Mouse (Mus musculus) urinary bladder, postnatal 4 days (tissue): Measurements from ENCODE around the gene Ccdc86.

ENCODE experiments used
- DNase-seq, 2 experiments: peaks; one replicate each; pipeline ENCODE4 v3.0.0; 2021 to 2022; ENCODE audit warnings: low spot score in 2 of 2

Gene Ccdc86

DNA sequence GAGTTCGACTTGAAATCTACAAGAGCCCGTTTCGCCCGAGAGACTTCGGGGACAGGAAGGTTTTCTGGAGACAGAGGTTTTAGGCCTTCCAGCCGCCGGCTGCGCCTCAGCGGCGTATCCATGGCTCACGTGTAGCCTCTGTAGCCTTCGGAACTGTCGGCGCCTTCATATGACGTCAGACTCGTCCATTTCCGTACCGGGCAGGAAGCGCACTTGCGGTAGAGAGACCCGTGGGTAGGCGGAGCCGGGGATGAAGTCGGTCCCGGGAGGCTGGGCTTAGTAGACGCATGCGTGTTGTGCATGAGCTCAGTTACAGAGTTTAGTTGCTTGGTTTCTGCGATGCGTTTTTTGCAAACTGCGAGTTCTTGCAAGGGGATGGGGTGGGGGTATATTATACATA is at the start of gene Ccdc86:
TSS of gene Ccdc86 (minus strand) at position 155 of the 400 bp plus-strand sequence.
- DNase-seq, result peak; percentile 89 to 97

DNA sequence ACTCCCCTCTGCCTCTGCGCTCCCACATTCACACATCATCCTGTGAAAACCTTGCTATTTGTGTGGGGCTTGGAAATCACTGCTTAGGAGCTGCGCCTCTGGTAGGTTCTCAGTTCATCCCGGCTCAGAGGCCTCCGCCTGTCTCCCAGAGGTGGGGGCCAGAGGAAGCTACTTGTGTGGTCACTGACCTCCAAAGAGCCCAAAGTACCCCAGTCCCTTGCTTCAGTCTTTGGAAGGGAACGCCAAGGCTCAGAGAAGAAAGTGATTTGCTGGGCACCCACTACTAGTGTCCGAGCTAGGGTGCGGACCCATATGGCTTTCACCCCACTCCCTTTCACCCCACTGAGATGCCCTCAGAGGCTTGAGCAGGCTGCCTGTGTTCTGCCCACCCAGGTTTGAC is 44.1 kb upstream of the Ccdc86 start, which contains the start of gene Ms4a15:
TSS of gene Ms4a15 (minus strand) at position 101 of the 400 bp plus-strand sequence.
- no peak for DNase-seq

DNA sequence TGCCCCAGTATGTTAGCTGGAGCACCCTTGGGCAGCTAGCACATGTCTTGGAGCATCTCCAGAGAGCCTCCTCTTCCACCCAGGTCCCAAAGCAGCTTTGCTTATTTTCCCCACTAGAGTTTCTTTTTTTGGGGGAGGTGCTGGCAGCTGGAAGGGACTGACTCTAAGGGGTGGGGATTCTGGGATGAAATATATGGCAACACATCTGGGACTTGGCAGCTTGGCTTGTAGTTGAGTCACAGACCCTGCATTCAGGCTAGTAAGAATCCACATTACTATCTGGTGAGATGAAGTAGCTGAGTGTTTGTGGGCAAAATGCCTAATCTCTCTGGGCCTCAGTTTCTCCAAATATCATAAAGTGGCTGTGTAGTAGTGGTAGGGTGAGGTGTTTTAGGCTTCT is 42.8 kb upstream of the Ccdc86 start:
- DNase-seq, result no peak

DNA sequence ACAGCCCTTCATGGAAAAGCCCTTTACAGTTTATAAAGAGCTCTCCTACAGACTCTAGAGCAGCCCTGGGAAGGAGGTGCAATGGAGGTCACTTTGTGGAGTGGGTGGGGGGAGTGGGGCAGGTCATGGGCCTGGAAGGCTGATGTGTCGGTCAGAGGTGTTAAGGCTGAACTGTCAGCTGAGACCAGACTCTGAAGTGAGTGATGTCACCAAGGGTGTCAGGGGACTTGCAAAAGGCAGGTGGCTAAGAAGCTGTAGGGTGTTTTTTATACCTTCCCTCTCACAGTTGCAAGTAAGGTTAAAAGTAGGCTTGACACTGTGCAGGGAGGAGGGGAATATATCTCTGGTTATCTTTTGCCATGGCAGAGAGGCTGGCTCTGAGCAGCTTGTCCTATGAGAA is 41.7 kb upstream of the Ccdc86 start:
- no peak for DNase-seq

DNA sequence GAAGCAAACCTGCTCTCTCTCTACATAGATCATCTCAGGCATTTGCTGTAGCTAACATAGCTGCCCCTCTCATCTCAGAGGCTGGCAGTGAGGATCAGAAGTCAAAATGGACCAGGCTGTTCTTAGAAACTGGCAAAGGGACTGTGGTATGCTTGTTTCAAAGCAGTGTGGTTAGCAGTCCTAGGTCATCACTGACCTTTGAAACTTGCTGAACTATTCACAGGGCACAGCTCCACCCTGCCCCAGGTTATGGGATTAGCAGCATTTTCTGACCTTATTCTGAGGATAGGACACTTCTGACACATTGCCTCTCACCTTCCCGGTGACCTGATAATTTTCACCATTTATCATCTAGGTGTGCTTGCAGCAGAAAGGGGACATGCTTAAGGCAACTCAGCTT is 39.5 kb upstream of the Ccdc86 start:
- no peak for DNase-seq

DNA sequence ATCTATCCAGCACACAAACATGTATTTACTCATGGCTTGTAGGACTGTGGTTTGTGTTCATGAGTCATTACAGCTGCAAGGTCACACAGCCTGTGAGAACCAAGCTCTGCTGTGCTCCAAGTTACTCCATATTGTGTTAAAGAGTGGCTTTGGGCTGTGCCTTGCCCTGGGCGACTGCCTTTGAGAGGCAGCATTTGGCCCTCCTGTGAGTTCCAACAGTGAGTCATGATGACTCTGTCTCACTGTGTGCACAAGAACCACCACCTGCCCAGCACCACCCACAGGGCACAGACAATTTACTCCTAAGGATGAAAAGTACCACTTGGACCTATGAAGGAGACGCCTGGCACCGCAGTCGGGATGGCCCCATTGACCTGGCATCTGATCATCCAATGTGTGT is 36.8 kb upstream of the Ccdc86 start:
- no peak for DNase-seq

DNA sequence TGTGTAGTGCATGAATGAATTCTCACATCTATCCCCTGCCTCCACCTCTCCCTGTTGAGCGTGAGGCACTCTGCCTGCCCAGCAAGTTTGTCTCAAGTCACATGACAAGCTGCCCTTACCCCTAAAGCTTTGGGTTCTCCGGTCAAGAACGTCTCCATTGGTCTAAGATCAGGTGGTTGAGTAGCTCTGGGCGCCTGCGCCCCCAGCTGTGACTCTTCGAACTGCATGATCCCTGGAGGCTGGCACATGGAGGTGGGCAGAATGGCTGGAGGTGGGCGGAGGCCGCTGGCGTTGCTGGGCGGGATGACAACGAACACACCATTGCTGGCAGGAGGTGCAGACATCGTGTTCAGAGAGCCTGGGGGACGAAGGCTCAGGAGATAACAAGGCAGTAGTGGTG is 35.5 kb upstream of the Ccdc86 start:
- DNase-seq, result no peak

DNA sequence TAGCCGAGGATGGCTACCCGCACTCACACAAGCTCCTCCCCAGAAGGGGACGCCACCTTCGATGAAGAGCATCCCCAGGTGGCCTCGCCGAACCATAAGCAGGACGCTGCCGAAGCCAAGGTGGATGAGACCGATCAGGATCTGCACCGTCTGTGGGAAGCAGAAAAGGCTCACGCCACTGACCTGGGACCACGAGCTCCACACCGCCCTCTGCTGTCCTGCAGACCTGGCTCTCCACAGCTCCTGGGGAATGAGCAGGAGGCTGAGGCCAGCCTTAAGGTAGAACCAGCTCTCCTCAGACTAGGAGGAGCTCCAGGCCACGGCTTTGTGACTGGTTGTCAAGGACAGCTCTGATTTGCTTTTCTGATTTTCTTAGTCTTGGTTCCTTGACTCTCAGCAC is 34.1 kb upstream of the Ccdc86 start:
- no peak for DNase-seq

DNA sequence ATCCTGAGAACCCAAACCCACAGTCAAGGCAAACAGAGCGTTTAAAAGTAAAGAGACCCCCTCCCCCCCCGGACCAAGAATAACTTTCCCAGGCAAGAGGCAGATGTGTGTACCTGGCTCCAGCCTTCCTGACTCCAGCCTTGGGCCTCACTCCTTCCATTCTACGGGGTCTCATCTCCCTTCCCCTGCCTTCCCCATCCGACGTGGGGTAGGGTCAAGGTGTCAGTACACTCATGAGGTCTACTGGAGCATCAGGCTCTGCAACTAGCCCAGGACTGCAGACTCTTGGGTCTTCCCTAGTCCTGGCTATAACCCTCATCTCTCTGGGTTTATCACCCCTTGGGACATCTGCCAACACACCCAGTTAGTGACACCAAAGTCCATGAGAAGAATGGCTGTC is 31.1 kb upstream of the Ccdc86 start:
- DNase-seq, result no peak

DNA sequence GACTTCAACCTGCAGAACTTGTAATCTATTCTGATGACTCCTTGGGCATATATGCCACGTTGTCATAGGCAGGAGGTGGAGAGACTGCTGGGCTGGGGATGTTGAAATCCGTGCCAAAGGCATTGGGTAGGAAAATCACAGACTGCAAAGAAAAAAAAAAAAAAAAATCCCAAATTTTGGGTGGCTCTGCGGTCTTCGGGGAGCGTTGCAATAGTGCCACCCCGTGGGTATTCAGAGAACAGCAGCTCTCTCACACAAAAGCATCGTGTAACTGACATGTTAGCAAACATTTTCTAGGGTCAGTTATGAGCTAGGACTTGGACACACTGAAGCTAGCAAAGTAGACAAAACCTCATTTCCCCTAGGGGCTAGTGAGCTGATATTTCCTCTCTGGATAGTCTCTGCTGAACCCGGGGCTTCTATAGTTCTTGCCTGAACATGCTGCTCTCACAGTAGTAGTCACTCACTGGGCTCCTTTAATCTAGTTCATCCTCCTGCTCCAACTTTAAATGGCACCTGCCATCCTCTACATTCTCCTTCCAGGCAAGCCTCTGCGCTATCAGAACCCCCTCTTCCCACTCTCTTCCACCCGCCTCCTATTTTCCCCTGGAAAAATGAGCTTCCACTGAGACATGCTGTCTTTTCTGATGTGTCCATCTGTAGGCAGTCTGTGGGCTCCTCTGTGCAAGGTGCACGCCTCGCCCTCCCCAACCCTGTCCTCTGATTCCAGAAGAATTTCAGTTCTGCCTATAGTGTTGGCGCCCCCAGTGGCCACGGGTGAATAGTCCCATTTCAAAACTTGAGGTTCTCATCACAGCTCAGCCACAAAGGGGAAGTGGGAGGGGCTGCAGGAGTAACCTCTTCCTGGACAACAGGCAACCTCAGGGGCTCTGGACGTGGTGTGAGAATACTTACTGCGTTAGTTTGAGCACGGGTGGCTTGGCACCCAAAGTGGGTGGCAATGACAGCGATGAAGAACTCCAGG is 30.4 kb upstream of the Ccdc86 start:
- peak; percentile 71 to 86 for DNase-seq

DNA sequence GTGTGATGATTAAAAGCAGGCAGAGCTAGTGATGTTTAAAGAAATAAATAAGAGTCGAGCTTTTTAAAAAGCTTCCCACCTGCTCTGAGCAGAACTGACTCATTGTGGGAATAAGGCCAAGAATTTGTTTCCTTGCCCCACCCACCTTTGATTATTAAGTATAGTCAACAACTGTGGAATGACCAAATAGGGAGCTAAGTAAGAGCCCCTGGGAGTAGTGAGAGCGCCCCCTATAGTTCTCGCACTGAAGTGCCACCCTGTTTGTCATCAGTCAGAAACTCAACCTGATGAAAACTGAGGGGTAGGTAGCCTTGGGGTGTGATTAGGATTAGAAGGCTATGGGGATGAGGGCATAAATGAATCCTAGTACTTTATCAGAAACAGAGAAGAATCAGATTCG is 27.3 kb upstream of the Ccdc86 start:
- no peak for DNase-seq

DNA sequence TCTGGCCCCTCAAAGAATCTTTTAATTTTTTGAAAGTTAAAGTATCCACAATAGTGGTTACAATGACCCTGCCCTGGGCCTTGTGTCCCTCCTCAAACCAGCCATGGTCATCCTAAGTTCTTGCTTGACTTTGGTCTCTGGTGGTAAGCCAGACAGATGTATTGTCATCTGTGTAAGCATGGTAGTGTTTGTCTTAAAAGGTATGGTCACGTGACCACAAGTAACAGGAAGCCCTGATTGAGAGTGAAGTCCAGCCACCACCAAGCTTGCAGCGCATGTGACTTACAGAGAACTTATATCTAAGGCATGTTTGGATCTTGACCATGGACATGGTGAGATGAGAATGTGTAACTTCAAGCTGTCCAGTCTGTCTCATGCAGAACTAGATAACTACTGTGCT is 26.1 kb upstream of the Ccdc86 start:
- no peak for DNase-seq

DNA sequence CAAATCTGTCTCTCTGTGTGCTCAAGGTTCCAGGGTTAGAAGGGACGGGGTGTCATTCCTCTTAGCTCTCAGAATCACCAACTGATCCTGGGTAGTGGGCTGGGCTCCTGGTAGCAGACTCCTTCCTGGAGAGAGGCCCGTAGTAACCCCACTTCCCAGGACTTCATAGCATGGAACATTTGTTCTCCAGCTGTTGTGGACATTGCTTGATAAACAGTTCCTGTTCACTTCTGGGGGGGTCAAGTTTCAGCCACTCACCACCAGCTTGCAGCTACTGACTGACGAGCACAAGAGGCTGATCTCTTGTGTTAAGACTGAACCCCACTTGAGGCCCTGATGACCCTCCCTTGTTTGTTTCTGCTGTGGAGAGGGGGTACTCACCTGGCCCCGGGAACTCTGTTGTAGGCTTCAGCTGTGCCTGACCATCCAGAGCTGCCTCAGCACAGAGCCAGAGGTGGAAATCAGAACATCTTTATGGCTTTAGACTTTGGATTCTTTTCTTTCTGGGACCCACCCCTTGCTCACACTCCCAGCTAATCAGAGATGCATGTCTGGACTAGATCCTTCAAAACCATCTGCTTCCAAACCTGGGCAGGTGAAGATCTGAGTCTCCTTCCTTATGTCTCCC is 25.3 kb upstream of the Ccdc86 start, which contains the start of gene Ms4a10:
TSS of gene Ms4a10 (minus strand) at position 433 of the 628 bp plus-strand sequence.
- no peak for DNase-seq

DNA sequence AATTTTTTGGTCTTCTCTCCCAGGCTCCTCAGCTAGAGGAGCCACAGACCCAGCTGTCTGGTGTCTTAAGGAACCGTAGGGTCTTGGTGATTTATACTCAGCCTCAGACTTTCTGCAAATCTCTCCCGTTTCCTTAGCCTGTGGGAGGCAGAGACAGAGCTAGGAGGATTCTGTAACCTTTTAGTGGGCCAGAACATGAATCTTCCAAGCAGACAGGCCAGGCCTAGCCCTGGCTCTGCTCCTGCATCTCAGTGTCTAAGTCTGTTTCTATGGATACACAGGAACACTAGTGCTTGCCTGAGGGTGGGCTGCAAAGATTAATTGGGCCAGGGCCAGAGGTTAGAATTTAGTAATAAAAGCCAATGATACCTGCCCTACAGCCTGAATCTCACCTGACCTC is 24.1 kb upstream of the Ccdc86 start:
- DNase-seq, result no peak

DNA sequence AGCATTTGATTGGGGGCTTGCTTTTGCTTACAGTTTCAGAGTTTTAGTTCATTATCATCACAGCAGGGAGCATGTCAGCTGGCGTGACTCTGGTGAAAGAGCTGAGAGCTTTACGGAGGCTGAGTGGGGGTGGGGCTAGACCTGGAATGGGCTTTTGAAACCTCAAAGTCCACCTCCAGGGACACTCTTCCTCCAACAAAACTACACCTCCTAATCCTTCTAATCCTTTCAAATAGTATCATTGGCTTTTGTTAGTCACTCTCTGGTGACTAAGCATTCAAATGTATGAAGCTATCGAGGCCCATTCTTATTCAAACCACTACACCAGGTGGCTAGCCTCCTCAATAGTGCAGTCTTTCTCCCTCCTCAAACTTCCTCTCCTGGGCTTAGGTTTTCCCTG is 23.6 kb upstream of the Ccdc86 start:
- no peak for DNase-seq

DNA sequence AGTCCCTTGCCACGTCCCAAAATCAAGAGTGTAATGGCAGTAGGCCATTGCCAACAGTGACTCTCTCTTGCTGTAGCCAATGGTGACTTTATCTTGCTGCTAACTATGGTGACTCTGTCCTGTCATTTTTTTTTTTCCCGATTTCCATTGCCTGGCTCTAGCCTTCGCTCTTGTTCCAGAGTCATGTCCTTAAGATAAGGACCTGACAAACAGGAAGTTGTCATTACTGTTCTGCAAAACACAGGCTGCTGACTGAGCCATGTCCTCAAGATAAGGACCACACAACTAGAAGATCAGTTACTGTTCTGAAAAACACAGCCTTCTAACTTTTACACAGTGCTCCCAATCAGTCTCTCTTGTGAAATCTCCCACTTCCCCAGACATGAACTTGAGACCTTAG is 21.4 kb upstream of the Ccdc86 start:
- DNase-seq, result no peak

DNA sequence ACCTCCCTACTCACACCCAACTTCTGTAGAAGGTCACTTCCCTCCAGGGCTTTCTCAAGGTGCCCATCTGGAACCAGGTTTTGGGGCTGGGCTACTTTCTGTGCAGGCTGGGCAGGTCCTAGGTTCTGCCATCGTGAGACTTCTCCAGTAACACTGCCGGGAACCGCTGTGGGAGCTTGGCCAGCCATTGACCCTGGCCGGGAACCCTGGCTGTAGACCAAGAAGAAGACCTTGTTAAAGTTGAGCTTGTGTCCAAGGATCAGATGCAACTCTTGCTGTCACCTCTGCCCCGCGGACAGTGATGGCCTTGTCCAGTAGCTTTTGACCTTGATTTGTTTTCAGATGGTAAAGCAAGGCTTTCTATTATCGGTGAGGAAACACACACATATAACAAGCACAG is 19.5 kb upstream of the Ccdc86 start:
- no peak for DNase-seq

DNA sequence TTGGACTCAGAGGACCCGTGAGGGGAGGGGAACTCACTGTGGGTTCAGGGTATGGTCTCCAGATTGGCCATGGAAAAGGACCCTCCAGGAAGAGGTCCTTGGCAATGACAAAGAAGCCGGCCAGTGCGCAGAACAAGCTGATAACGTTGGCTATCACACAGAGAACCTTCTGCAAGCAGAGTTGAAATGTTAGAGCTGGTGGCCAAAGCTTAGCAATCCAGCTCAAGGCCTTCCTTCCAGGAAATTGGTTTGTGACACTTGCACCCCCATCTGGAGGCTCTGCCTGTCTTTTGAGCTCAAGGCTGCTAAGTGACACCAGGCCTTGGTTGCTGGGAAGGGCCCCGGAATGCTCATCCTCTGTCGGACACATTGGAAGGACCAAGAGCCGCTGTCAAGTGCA is 16.7 kb upstream of the Ccdc86 start:
- peak in 1 of 2 experiments; percentile 30 for DNase-seq

DNA sequence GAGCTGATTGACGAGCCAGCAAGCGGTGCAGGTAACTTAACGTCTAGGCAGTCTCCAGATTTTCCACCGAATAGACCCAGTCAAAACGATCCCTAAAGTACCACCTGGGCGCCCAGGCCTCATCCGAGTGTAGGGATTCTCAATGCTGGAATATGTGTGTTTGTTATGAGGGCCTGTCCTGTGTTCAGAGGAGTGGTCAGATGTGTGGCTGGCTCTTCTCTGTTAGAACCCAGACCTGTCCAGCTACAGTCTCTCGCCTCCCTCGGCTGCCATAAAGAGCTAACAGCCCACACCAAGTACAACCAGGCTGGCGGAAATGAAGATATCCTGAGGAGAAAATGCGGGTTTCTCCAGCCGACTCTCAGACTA is 10.9 kb upstream of the Ccdc86 start:
- no peak for DNase-seq

DNA sequence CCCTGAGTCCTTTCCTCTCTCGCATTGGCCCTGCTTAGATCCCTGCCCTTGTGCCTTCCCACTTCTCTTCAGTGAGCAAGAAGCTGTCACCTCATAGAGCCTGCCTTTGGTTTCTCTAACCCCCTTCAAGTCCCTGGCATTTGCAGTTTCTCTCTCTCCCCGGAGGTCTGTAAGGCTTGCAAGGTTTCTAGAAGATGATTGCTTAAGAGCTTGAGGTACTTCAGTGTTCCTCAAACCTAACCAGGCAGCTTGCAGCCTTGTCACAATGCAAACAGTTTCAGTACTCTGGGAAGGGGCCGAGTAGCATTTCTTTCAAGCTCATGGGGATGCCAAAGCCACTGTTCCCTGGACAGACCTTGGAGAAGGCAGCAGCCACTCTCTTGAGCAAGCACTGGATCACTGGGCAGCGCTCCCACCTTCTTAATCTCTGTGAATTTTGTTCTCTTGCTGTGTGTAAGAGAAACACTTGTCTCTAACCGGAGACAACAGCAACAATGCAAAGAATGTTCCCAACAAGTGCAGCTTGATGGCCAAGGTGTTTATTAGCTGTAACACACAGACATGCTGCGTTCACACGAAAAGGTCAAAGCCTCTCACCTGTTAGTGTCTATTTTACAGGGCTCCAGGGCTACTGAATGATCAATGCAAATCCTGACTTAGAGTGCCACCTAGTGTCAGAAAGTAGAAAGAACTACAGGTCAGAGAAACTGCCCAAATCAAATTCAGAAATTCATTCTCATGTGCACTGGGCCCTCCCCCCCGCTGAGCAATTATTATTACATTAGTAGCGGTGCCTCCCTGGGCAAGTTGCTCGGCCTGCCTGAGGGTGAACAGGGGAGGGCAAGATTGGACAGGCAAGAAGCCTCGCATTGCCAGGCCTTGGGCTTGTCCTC is 10.3 kb upstream of the Ccdc86 start:
- DNase-seq, result no peak

DNA sequence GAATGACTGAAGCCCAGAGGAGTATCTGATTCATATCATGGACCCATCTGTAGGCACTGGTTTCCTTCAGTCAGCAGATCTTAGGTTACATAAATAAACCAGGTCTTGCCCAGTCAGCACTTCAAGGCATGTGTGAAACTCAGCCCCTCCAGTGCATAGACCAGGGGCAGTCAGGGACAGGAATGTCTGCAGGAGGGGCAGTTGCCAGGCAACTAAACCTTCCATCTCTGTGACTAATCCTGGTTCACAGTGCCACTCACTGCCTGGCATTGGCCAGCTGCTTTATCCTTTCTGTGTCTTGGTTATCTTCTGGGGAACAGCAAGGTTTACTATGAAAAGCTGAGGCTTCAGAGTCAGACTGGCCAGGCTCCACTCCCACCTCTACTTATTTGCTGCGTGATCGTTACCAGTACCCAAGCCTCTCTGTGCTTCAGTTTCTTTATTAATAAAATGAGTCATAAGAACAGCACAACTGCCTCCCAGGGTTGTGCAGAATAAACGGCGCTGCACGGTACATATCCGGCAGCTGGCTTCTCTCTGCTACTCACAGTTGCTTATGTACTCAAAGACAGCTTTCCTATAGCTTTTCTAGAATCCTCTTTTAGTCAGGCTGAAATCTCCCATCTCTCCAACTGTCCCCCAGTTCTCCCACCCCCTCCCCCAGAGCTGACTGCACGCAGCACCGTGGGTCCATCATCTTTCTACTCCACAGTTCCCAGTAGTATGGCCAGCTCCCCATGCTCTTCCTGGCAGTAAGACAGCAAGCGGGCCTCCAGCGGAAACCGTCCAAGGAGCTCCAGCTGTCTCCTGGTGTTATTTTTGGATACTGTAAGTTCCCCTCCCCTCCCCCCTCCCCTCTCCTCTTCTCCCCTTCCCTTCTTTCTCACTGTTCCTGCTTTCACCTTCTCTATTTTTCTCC is 3.2 kb upstream of the Ccdc86 start:
- DNase-seq, result peak in 1 of 2 experiments; percentile 57
